Comparison of ENCODE assay signal across 10 mouse cellular contexts in genomic region chr12:80059773-80060328, GRCm38 (mm10). TPM values are rescaled to one million over a fixed set of nuclear protein-coding genes. Genes with fewer than 3 reads are reported as not detected.
A peak's percentile ranks its signal among the peaks of the same experiment; 100 is the strongest.
DNase-seq lines count a peak whose midpoint lies in the region; ATAC-seq lines count a peak whose summit lies in the region.
"Had no signal": no experiment of that assay in that cellular context is flagged by ENCODE, and none has a peak within 500 bp of the region (broad histone marks: within the 10 kb centered on the region; RNA-seq: fewer than 3 reads in every experiment).

No protein-coding gene starts in this region.

- peaks cover 56% of the 10 kb centered on the region for H3K4me1 ChIP-seq in heart, embryonic 13.5 days
- peaks cover 57% of the 10 kb centered on the region for H3K4me1 ChIP-seq in forebrain, embryonic 13.5 days
- peaks cover 55% of the 10 kb centered on the region for H3K4me1 ChIP-seq in limb, embryonic 10.5 days

- H3K36me3 ChIP-seq in heart, embryonic 13.5 days: no peaks in the 10 kb centered on the region
- no peaks in the 10 kb centered on the region for H3K36me3 ChIP-seq in forebrain, embryonic 13.5 days (ENCODE audit: poor library complexity, severe bottlenecking)
- no peaks in the 10 kb centered on the region for H3K36me3 ChIP-seq in limb, embryonic 10.5 days

- H3K4me2 ChIP-seq in heart, embryonic 13.5 days: no peak overlapping the region
- H3K4me2 ChIP-seq in forebrain, embryonic 13.5 days: no peak overlapping the region

- no peaks in the 10 kb centered on the region for H3K9me3 ChIP-seq in heart, embryonic 13.5 days
- H3K9me3 ChIP-seq in forebrain, embryonic 13.5 days (replicated peaks): no peaks in the 10 kb centered on the region
- H3K9me3 ChIP-seq in limb, embryonic 10.5 days (replicated peaks): no peaks in the 10 kb centered on the region

- 63% methylated on average over 5 of the region's 5 CpGs for WGBS in heart, embryonic 13.5 days
- 65% methylated on average over 5 of the region's 5 CpGs for WGBS in forebrain, embryonic 13.5 days
- WGBS in limb, embryonic 10.5 days: 71% methylated on average over 5 of the region's 5 CpGs

- ATAC-seq in heart, embryonic 13.5 days (ENCODE audit: extremely low read depth, insufficient number of reproducible peaks, low FRiP score, low TSS enrichment): no peak
- ATAC-seq in forebrain, embryonic 13.5 days: no peak
- ATAC-seq: lung, postnatal 0 days had no signal

- H3K27ac ChIP-seq in heart, embryonic 13.5 days (replicated peaks): peak overlapping the region; percentile 92; the same call in 1 of the 2 replicates
- peak overlapping the region; percentile 97; the same call in 1 of the 2 replicates for H3K27ac ChIP-seq in forebrain, embryonic 13.5 days
- peak overlapping the region; percentile 96 for H3K27ac ChIP-seq in limb, embryonic 10.5 days

- no peak for DNase-seq in heart, postnatal 4 days
- peak; percentile 76 for DNase-seq in 416B (ENCODE audit: low read depth)
- no peak for DNase-seq in limb, embryonic 10.5 days (ENCODE audit: low spot score)
- DNase-seq in ovary, postnatal 36 days (ENCODE audit: low spot score): no peak
- no peak for DNase-seq in right cerebral cortex, adult 2 months (ENCODE audit: low spot score in 2 of 2)
- no peak for DNase-seq in adrenal gland, adult 2 months
- DNase-seq: cerebellum, adult 9-10 months had no signal

- no peaks in the 10 kb centered on the region for H3K27me3 ChIP-seq in heart, embryonic 13.5 days (replicated peaks)
- no peaks in the 10 kb centered on the region for H3K27me3 ChIP-seq in forebrain, embryonic 13.5 days
- H3K27me3 ChIP-seq in limb, embryonic 10.5 days (ENCODE audit: low read depth, poor library complexity, severe bottlenecking): no peaks in the 10 kb centered on the region; the same call in 1 of the 2 replicates

- H3K9ac ChIP-seq in heart, embryonic 13.5 days: 0 out of 2 replicates have a peak overlapping the region, but pooled peaks have one; percentile 41
- no peak overlapping the region for H3K9ac ChIP-seq in forebrain, embryonic 13.5 days

- no peak overlapping the region for H3K4me3 ChIP-seq in heart, embryonic 13.5 days
- no peak overlapping the region for H3K4me3 ChIP-seq in forebrain, embryonic 13.5 days
- H3K4me3 ChIP-seq in limb, embryonic 10.5 days: no peak overlapping the region

RNA-seq across cellular contexts. Expression of gene Zfp36l1, which starts 53.0 kb away (rescaled TPM):
- 89.3 and 96.2 TPM in 2 replicates for polyA plus RNA-seq in heart, embryonic 13.5 days (2015; fragmentation: Nextera tagmentation; extraction: Ambion mirVana)
- 100 to 1,000 TPM; 174 to 188 TPM for total RNA-seq in heart, postnatal 4 days (2021)
- polyA plus RNA-seq in forebrain, embryonic 13.5 days (2015; fragmentation: Nextera tagmentation; extraction: Ambion mirVana): 52.6 and 60.2 TPM in 2 replicates
- 88.4 and 96.4 TPM in 2 replicates for polyA plus RNA-seq in limb, embryonic 10.5 days (2016; fragmentation: Nextera tagmentation; extraction: Ambion mirVana)
- total RNA-seq in adrenal gland, adult 2 months (2021): 100 to 1,000 TPM; 191 to 215 TPM
- 458 and 470 TPM in 2 replicates for polyA plus RNA-seq in adrenal gland, adult 2 months (2012; rRNA removed)
